Mouse (Mus musculus): Measurements from ENCODE around the gene Hist2h2be.
A peak's percentile ranks its signal among the peaks of the same experiment; 100 is the strongest.
"Not testable (repeated sequence)": the region's sequence is repeated elsewhere in the genome, so short reads cannot be mapped to it uniquely, and the experiment has no call there.

Hist2h2be gene

GRCm38 (mm10) chr3:96220765-96221639 is at the start of gene Hist2h2be, which contains the start of gene Hist2h2ac:
Gene Hist2h2be (plus strand): TSS chr3:96221119.
Gene Hist2h2ac (minus strand): TSS chr3:96220880.
- DNase-seq: peak; percentile 71 to 83

GRCm38 (mm10) chr3:96171583-96172196 is 49.2 kb upstream of the Hist2h2be start:
- DNase-seq: no peak

GRCm38 (mm10) chr3:96172197-96173178 is 48.4 kb upstream of the Hist2h2be start, which contains the start of gene Sf3b4:
Gene Sf3b4 (plus strand): TSS chr3:96172332.
- peak; percentile 88 to 93 for DNase-seq

- DNase-seq: no peak
Measured at GRCm38 (mm10) chr3:96173185-96173584, 47.7 kb upstream of the Hist2h2be start.

GRCm38 (mm10) chr3:96174042-96174441 is 46.9 kb upstream of the Hist2h2be start:
- DNase-seq: not testable (repeated sequence)

GRCm38 (mm10) chr3:96175251-96175650 is 45.7 kb upstream of the Hist2h2be start:
- DNase-seq: no peak

GRCm38 (mm10) chr3:96178427-96178826 is 42.5 kb upstream of the Hist2h2be start:
- no peak for DNase-seq

GRCm38 (mm10) chr3:96178902-96179301 is 42.0 kb upstream of the Hist2h2be start:
- no peak for DNase-seq

GRCm38 (mm10) chr3:96179531-96179930 is 41.4 kb upstream of the Hist2h2be start:
- DNase-seq: no peak

- DNase-seq: peak; percentile 77 to 81
Measured at GRCm38 (mm10) chr3:96180727-96181477, 40.0 kb upstream of the Hist2h2be start, which contains the start of gene Sv2a. Gene Sv2a (plus strand): TSS chr3:96181151.

GRCm38 (mm10) chr3:96181510-96182381 is 39.2 kb upstream of the Hist2h2be start:
- no peak for DNase-seq

GRCm38 (mm10) chr3:96182382-96182776 is 38.5 kb upstream of the Hist2h2be start:
- DNase-seq: no peak

GRCm38 (mm10) chr3:96192977-96193376 is 27.9 kb upstream of the Hist2h2be start:
- DNase-seq: no peak

GRCm38 (mm10) chr3:96194966-96195365 is 26.0 kb upstream of the Hist2h2be start:
- DNase-seq: no peak

- DNase-seq: peak in 1 of 2 experiments; percentile 26
Measured at GRCm38 (mm10) chr3:96195616-96196313, 25.2 kb upstream of the Hist2h2be start.

- no peak for DNase-seq
Measured at GRCm38 (mm10) chr3:96196437-96197128, 24.3 kb upstream of the Hist2h2be start.

GRCm38 (mm10) chr3:96197129-96197749 is 23.7 kb upstream of the Hist2h2be start:
- peak; percentile 88 to 93 for DNase-seq

GRCm38 (mm10) chr3:96198181-96198580 is 22.7 kb upstream of the Hist2h2be start:
- no peak for DNase-seq

Data from kidney, postnatal 4 days (tissue).